Mouse (Mus musculus) CH12.LX (cell line): ENCODE measurements around the gene Dnaja3. TPM values are rescaled to one million over a fixed set of nuclear protein-coding genes. Genes with fewer than 3 reads are reported as not detected.

Experiments
- DNase-seq: peaks from one replicate; pipeline ENCODE4 v3.0.0-alpha.2; 2013; ENCODE audit errors: extremely low read depth
- H3K27ac ChIP-seq: 2 replicates; pipeline ENCODE4 v1.5.1; 2012; ENCODE audit warnings: low read depth, mild to moderate bottlenecking, control low read depth, moderate library complexity; ENCODE audit not compliant: insufficient read depth
- H3K27me3 ChIP-seq: replicated peaks from 2 replicates; pipeline ENCODE3; 2012; ENCODE audit warnings: inconsistent platforms
- H3K36me3 ChIP-seq, 2 experiments: replicated peaks in 1 of 2; 2 replicates each; pipeline versions ENCODE3 to v1.6.1; 2012; ENCODE audit warnings: inconsistent platforms in 1 of 2, low read length in 1 of 2, mild to moderate bottlenecking in 1 of 2, mixed read lengths in 1 of 2, moderate library complexity in 1 of 2; ENCODE audit not compliant: control insufficient read depth in 1 of 2, insufficient read depth in 1 of 2
- H3K4me1 ChIP-seq, 2 experiments: 2 replicates each; pipeline ENCODE4 v1.6.1; 2012; ENCODE audit warnings: inconsistent platforms in 1 of 2, moderate library complexity in 1 of 2; ENCODE audit not compliant: insufficient read depth in 2 of 2, control insufficient read depth in 1 of 2
- H3K4me2 ChIP-seq: 2 replicates; pipeline ENCODE4 v1.6.1; 2012; ENCODE audit warnings: low read depth, mild to moderate bottlenecking, control low read depth; ENCODE audit not compliant: poor library complexity, insufficient read depth, severe bottlenecking
- H3K4me3 ChIP-seq, 3 experiments: fragments of 150-350 bp in 1 of 3; sonication (generic) in 1 of 3; replicated peaks in 1 of 3; 2 replicates each; pipeline versions ENCODE3 to v1.5.1; 2011 to 2012; ENCODE audit warnings: low read depth in 2 of 3, low read length in 2 of 3, mild to moderate bottlenecking in 2 of 3, moderate library complexity in 2 of 3, control low read depth in 1 of 3, improper control_type of control experiment in 1 of 3, inconsistent platforms in 1 of 3, mixed read lengths in 1 of 3; ENCODE audit not compliant: poor library complexity in 1 of 3
- H3K79me2 ChIP-seq: replicated peaks from 2 replicates; pipeline ENCODE4 v1.6.1; 2012; ENCODE audit warnings: mild to moderate bottlenecking, moderate library complexity; ENCODE audit not compliant: control insufficient read depth, poor library complexity, insufficient read depth, severe bottlenecking; ENCODE audit errors: extremely low read depth
- H3K9ac ChIP-seq: 2 replicates; pipeline ENCODE4 v1.6.1; 2012; ENCODE audit warnings: low read depth, mild to moderate bottlenecking, control low read depth, moderate library complexity; ENCODE audit not compliant: insufficient read depth
- H3K9me3 ChIP-seq: replicated peaks from 2 replicates; pipeline ENCODE3; 2012; ENCODE audit warnings: low read length, inconsistent platforms, mixed read lengths
- CHD1 ChIP-seq: IDR thresholded peaks from 2 replicates; pipeline ENCODE4 v1.6.1; 2012; ENCODE audit warnings: low read depth, low read length, improper control_type of control experiment, inconsistent platforms
- CHD2 ChIP-seq: IDR thresholded peaks from 2 replicates; pipeline ENCODE4 v1.6.1; 2011; ENCODE audit warnings: low read length, improper control_type of control experiment
- ETS1 ChIP-seq: conservative IDR thresholded peaks from 2 replicates; pipeline ENCODE4 v1.6.1; 2012; ENCODE audit warnings: low read depth, mild to moderate bottlenecking, inconsistent platforms, low read length, improper control_type of control experiment, moderate library complexity
- GABPA ChIP-seq: IDR thresholded peaks from 2 replicates; pipeline ENCODE4 v1.6.1; 2012; ENCODE audit warnings: low read depth, low read length, improper control_type of control experiment, inconsistent platforms; ENCODE audit not compliant: insufficient replicate concordance
- HCFC1 ChIP-seq: IDR thresholded peaks from 2 replicates; pipeline ENCODE4 v1.6.1; 2012; ENCODE audit warnings: low read depth, mild to moderate bottlenecking, inconsistent platforms, low read length, improper control_type of control experiment
- IRF4 ChIP-seq: IDR thresholded peaks from 2 replicates; pipeline ENCODE4 v1.6.1; 2014; ENCODE audit warnings: low read depth, mild to moderate bottlenecking, inconsistent platforms, low read length, improper control_type of control experiment
- JUN ChIP-seq: IDR thresholded peaks from 2 replicates; pipeline ENCODE4 v1.6.1; 2011; ENCODE audit warnings: low read depth, mild to moderate bottlenecking, low read length, improper control_type of control experiment, moderate library complexity; ENCODE audit not compliant: insufficient read depth
- JUND ChIP-seq: conservative IDR thresholded peaks from 2 replicates; pipeline ENCODE4 v1.6.1; 2011; ENCODE audit warnings: low read depth, low read length, improper control_type of control experiment
- MAX ChIP-seq: IDR thresholded peaks from 2 replicates; pipeline ENCODE4 v1.6.1; 2011; ENCODE audit warnings: low read length, improper control_type of control experiment
- MAZ ChIP-seq: IDR thresholded peaks from 2 replicates; pipeline ENCODE4 v1.6.1; 2012; ENCODE audit warnings: low read depth, mild to moderate bottlenecking, inconsistent platforms, low read length, improper control_type of control experiment, moderate library complexity
- MEF2A ChIP-seq: IDR thresholded peaks from 2 replicates; pipeline ENCODE4 v1.6.1; 2014; ENCODE audit warnings: low read depth, mild to moderate bottlenecking, inconsistent platforms, low read length, improper control_type of control experiment, borderline replicate concordance
- MXI1 ChIP-seq: IDR thresholded peaks from 2 replicates; pipeline ENCODE4 v1.6.1; 2011; ENCODE audit warnings: mild to moderate bottlenecking, low read depth, low read length, improper control_type of control experiment
- MYC ChIP-seq: IDR thresholded peaks from 2 replicates; pipeline ENCODE4 v1.6.1; 2011; ENCODE audit warnings: low read depth, mild to moderate bottlenecking, improper control_type of control experiment, low read length
- NRF1 ChIP-seq: IDR thresholded peaks from 2 replicates; pipeline ENCODE4 v1.6.1; 2014; ENCODE audit warnings: low read depth, mild to moderate bottlenecking, inconsistent platforms, low read length, improper control_type of control experiment, moderate library complexity
- RCOR1 ChIP-seq: conservative IDR thresholded peaks from 2 replicates; pipeline ENCODE4 v1.6.1; 2012; ENCODE audit warnings: low read depth, mild to moderate bottlenecking, inconsistent platforms, low read length, improper control_type of control experiment
- SIN3A ChIP-seq: IDR thresholded peaks from 2 replicates; pipeline ENCODE4 v1.6.1; 2012; ENCODE audit warnings: low read length, improper control_type of control experiment, inconsistent platforms
- TBP ChIP-seq: conservative IDR thresholded peaks from 2 replicates; pipeline ENCODE4 v1.6.1; 2011; ENCODE audit warnings: low read depth, low read length, improper control_type of control experiment
- TCF12 ChIP-seq: IDR thresholded peaks from 2 replicates; pipeline ENCODE4 v1.6.1; 2014; ENCODE audit warnings: low read depth, mild to moderate bottlenecking, inconsistent platforms, low read length, improper control_type of control experiment
- UBTF ChIP-seq: IDR thresholded peaks from 2 replicates; pipeline ENCODE4 v1.6.1; 2012; ENCODE audit warnings: low read depth, mild to moderate bottlenecking, inconsistent platforms, low read length, improper control_type of control experiment, moderate library complexity
- USF1 ChIP-seq: IDR thresholded peaks from 2 replicates; pipeline ENCODE4 v1.6.1; 2014; ENCODE audit warnings: low read depth, mild to moderate bottlenecking, inconsistent platforms, low read length, improper control_type of control experiment
- ZC3H11A ChIP-seq: IDR thresholded peaks from 2 replicates; pipeline ENCODE4 v1.6.1; 2012; ENCODE audit warnings: low read depth, mild to moderate bottlenecking, inconsistent platforms, low read length, improper control_type of control experiment
- ZMIZ1 ChIP-seq: IDR thresholded peaks from 2 replicates; pipeline ENCODE4 v1.6.1; 2012; ENCODE audit warnings: low read depth, mild to moderate bottlenecking, inconsistent platforms, low read length, improper control_type of control experiment
- dilution Hi-C: fragments of 300-500 bp; cut with MboI; formaldehyde crosslinking; loops from 2 replicates; pipeline ENCODE4 v1.14.3; 2020; ENCODE audit warnings: low sequenced_read_pairs; ENCODE audit not compliant: extremely low pct_unique_long_range_greater_than_20kb, extremely low pct_ligation_motif_present
- in situ Hi-C: fragments of 300-500 bp; cut with MboI; formaldehyde crosslinking; loops from 3 replicates; pipeline ENCODE4 v1.14.3; 2019; ENCODE audit warnings: low sequenced_read_pairs, low pct_ligation_motif_present, low pct_unique_long_range_greater_than_20kb, mixed read lengths
- polyA plus RNA-seq: library from polyadenylated mRNA; unstranded; fragments of >175 nt; gene quantifications from 2 replicates; pipeline ENCODE4 v1.2.1, GENCODE M21; 2012; ENCODE audit warnings: low read depth; ENCODE audit not compliant: insufficient read length
- total RNA-seq, 2 experiments: library from RNA; depleted of rRNA; stranded (reverse); fragments of 300-350 nt in 1 of 2; fragments of >200 nt in 1 of 2; gene quantifications; 2 replicates each; pipeline ENCODE4 v1.2.3; 2012 to 2014

Dnaja3 gene
- total and polyA plus RNA-seq, 3 experiments: 56.6 to 85.3 (median 80.4) TPM

DNA sequence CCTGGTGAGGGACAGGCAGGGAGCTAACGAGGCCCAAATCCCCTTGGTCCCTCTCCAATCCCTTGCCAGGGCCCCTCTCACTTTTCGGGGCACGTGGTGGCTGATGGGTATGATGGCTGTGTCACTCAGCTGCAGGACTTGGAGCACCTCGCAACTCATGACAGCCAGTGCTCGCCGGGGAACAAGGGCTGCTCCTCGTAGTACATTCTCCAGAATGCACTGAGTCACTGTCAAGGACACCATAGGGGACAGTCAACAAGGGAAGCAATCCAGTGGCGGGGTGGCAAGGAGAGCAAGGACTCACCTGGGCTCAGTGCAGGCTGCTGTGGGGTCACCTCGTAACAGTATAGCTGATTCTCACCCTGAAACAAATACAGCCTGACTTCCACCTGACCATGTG is 5.1 kb upstream of the Dnaja3 start:
- H3K79me2 ChIP-seq: no peaks in the 10 kb centered on the region
- dilution Hi-C loops (no loop called here), in situ Hi-C loops (loop anchor here (5.0 to 25.0 kb wide), 2 partner anchors 38 to 503 kb away; partner anchors contain the start of genes Ppl and Sec14l5)

DNA sequence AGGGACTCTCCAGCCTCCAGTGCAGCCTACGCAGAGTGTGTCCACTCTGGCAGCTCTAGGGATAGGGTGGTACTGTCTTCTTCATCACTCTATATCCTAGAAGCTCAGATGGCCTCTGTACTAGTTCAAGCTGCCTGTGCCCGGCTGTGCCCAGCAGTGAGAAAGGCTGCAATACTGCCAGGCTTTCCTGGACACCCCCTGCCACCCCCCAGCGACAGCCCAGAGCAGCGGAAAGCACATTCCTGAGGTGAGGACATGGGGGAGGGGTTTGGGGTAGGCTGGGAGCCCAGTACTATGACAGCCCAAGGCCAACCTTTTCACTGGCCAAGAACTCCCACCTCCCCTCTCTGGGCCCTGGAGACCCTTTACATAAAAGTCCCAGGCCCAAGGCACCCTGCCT is 4.0 kb upstream of the Dnaja3 start:
- no peaks in the 10 kb centered on the region for H3K27me3 ChIP-seq
- no peak overlapping the region for H3K4me2 ChIP-seq
- H3K9me3 ChIP-seq: no peaks in the 10 kb centered on the region
- H3K4me3 ChIP-seq: no peak overlapping the region
- dilution Hi-C loops (no loop called here), in situ Hi-C loops (loop anchor here (25.0 kb wide), 1 partner anchor 502 kb away; the partner anchor contains the start of genes Ppl and Sec14l5)
- no peak for TF ChIP-seq GABPA
- no peak for TF ChIP-seq SIN3A
- TF ChIP-seq MEF2A: no peak
- no peak for TF ChIP-seq NRF1
- no peak for TF ChIP-seq MXI1
- TF ChIP-seq JUND: no peak
- no peak for TF ChIP-seq MYC
- no peak for TF ChIP-seq CHD1
- TF ChIP-seq HCFC1: no peak
- no peak for TF ChIP-seq MAX
- TF ChIP-seq ETS1: no peak
- no peak for TF ChIP-seq TCF12
- no peak for TF ChIP-seq ZC3H11A
- TF ChIP-seq RCOR1: no peak
- TF ChIP-seq JUN: no peak
- TF ChIP-seq ZMIZ1: no peak
- TF ChIP-seq MAZ: no peak
- no peak for TF ChIP-seq TBP
- peaks cover 5 to 18% of the 10 kb centered on the region in 2 experiments for H3K4me1 ChIP-seq
- H3K79me2 ChIP-seq: no peaks in the 10 kb centered on the region
- DNase-seq: no peak
- H3K36me3 ChIP-seq: peaks cover 54 to 81% of the 10 kb centered on the region in 2 experiments
- H3K27ac ChIP-seq: no peak overlapping the region
- no peak overlapping the region for H3K9ac ChIP-seq

More for the DNA sequence above, 5.1 kb upstream of the Dnaja3 start:
- no peak for TF ChIP-seq ZC3H11A
- TF ChIP-seq JUN: no peak
- TF ChIP-seq CHD2: no peak
- TF ChIP-seq UBTF: no peak
- TF ChIP-seq ETS1: no peak
- no peak for TF ChIP-seq USF1
- TF ChIP-seq MAZ: no peak
- TF ChIP-seq TBP: no peak
- TF ChIP-seq TCF12: no peak
- TF ChIP-seq IRF4: no peak
- TF ChIP-seq, all 38 proteins: peak for 0
- DNase-seq: no peak
- Histone ChIP-seq H3K27ac (no peak overlapping the region), H3K27me3 (no peaks in the 10 kb centered on the region), H3K4me2 (no peak overlapping the region), H3K4me1 (peaks cover 0 to 16% of the 10 kb centered on the region in 2 experiments; a peak in 2 of 4 replicates), H3K9me3 (no peaks in the 10 kb centered on the region), H3K9ac (no peak overlapping the region), H3K36me3 (peaks cover 60 to 92% of the 10 kb centered on the region in 2 experiments), H3K4me3 (no peak overlapping the region)
